Mouse (Mus musculus) spleen, adult 2 months (tissue): ENCODE results near the gene Ackr2.

Experiments
- CTCF ChIP-seq: fragments of 200-500 bp; IDR thresholded peaks from 2 replicates; pipeline ENCODE4 v1.5.1; 2011; ENCODE audit warnings: mild to moderate bottlenecking, inconsistent platforms; ENCODE audit not compliant: insufficient read depth, insufficient read length, insufficient replicate concordance; ENCODE audit errors: extremely low read depth
- POLR2A ChIP-seq: fragments of 200-500 bp; IDR thresholded peaks from 2 replicates; pipeline ENCODE4 v1.6.1; 2011; ENCODE audit warnings: low read depth, low read length, inconsistent platforms

- TF ChIP-seq CTCF, result no peak
- TF ChIP-seq POLR2A, result no peak
Observed at GRCm38 (mm10) chr9:121903476-121904305, 5.5 kb downstream of the Ackr2 start.
